Mouse (Mus musculus) embryonic facial prominence, embryonic 14.5 days (tissue): Measurements from ENCODE around the gene Nrros. TPM values are rescaled to one million over a fixed set of nuclear protein-coding genes. Genes with fewer than 3 reads are reported as not detected.

ENCODE experiments used
- ATAC-seq: fragments of 200-750 bp; cut with Nextera tagmentation; 2 replicates; pipeline ENCODE4 v1.8.0; 2017; ENCODE audit warnings: low read depth, moderate number of reproducible peaks, moderate TSS enrichment
- DNase-seq: peaks from one replicate; pipeline ENCODE4 v3.0.0-alpha.2; 2015; ENCODE audit warnings: low spot score
- H3K27ac ChIP-seq: fragments of 300-500 bp; sonication (generic); replicated peaks from 2 replicates; pipeline ENCODE4 v1.5.1; 2014; ENCODE audit warnings: low read depth, mild to moderate bottlenecking, low read length, moderate library complexity
- H3K27me3 ChIP-seq: fragments of 300-500 bp; sonication (generic); replicated peaks from 2 replicates; pipeline ENCODE4 v1.6.1; 2014; ENCODE audit warnings: low read length; ENCODE audit not compliant: control insufficient read depth, insufficient read depth
- H3K36me3 ChIP-seq: fragments of 300-500 bp; sonication (generic); 2 replicates; pipeline ENCODE4 v1.6.1; 2014; ENCODE audit warnings: low read length, mixed read lengths; ENCODE audit not compliant: control insufficient read depth, insufficient read depth
- H3K4me1 ChIP-seq: fragments of 300-500 bp; sonication (generic); 2 replicates; pipeline ENCODE4 v1.6.1; 2014; ENCODE audit warnings: antibody characterized with exemption, low read length; ENCODE audit not compliant: control insufficient read depth, insufficient read depth
- H3K4me2 ChIP-seq: fragments of 300-500 bp; sonication (generic); 2 replicates; pipeline ENCODE4 v1.6.1; 2014; ENCODE audit warnings: low read depth, mild to moderate bottlenecking, low read length, moderate library complexity, mixed read lengths
- H3K4me3 ChIP-seq: fragments of 300-500 bp; sonication (generic); 2 replicates; pipeline ENCODE4 v1.5.1; 2014; ENCODE audit warnings: low read depth, mild to moderate bottlenecking, low read length
- H3K9ac ChIP-seq: fragments of 300-500 bp; sonication (generic); 2 replicates; pipeline ENCODE4 v1.6.1; 2014; ENCODE audit warnings: low read depth, mild to moderate bottlenecking, low read length, moderate library complexity, mixed read lengths
- H3K9me3 ChIP-seq: fragments of 300-500 bp; sonication (generic); 2 replicates; pipeline ENCODE4 v1.6.1; 2016; ENCODE audit warnings: low read length; ENCODE audit not compliant: control insufficient read depth
- WGBS: fragments of 180-500 bp; shearing (Covaris S2); extraction: QIAGEN DNeasy Blood & Tissue Kit; methylation state at CpG from one replicate; pipeline ENCODE4 v1.1.7; 2014; 5-methylcytosine and 5-hydroxymethylcytosine counted together
- polyA plus RNA-seq: library from polyadenylated mRNA; unstranded; fragments of >200 nt; fragmentation: Nextera tagmentation; extraction: Ambion mirVana; gene quantifications from 2 replicates; pipeline ENCODE4 v1.2.1, GENCODE M21; 2014

Gene Nrros
- polyA plus RNA-seq, 1 experiment from 2014 or later: 23.1 TPM

DNA sequence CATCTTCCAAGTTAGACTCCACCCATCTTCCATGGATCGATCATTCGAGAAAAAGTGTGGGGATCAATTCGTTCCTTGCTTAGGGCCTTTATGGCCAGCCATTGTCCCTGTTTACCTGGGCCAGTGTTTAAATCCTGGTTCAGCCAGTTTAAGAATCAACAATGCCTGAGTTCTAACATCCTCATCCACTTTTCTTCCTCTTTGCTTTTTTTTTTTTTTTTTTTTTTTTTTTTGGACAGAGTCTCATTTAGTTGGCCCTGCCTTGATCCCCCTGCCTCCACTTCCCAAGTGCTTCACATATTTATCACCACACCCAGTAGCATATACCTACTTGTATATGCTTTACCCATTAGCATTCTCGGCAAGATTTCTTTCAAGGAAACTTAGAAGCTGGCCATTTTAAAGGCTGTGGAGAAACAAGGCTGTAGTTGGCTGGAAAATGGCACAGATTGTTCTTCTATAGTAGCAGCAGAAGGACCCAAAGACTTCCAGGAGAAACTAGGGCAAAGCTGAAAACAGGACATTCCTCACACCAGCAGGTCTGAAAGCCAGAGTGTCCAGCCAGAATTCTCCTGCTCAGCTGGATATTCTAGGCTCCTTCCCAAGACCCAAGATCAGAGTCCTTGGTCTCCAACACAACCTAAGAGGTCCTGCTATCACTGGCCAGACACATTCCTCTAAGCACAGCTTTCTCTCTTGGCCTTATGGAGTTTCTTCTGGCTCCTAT lies 2.6 kb upstream of the Nrros start:
- no peak overlapping the region for H3K9ac ChIP-seq
- H3K4me1 ChIP-seq: 0 out of 2 replicates have a peak, but pooled peaks cover 10% of the 10 kb centered on the region
- no peaks in the 10 kb centered on the region for H3K9me3 ChIP-seq
- no peak overlapping the region for H3K4me3 ChIP-seq
- ATAC-seq: no peak
- no peak overlapping the region for H3K27ac ChIP-seq
- DNase-seq: no peak
- peaks cover 12% of the 10 kb centered on the region for H3K27me3 ChIP-seq
- no peak overlapping the region for H3K4me2 ChIP-seq
- WGBS: 88% methylated on average over 4 of the region's 4 CpGs
- H3K36me3 ChIP-seq: no peaks in the 10 kb centered on the region

DNA sequence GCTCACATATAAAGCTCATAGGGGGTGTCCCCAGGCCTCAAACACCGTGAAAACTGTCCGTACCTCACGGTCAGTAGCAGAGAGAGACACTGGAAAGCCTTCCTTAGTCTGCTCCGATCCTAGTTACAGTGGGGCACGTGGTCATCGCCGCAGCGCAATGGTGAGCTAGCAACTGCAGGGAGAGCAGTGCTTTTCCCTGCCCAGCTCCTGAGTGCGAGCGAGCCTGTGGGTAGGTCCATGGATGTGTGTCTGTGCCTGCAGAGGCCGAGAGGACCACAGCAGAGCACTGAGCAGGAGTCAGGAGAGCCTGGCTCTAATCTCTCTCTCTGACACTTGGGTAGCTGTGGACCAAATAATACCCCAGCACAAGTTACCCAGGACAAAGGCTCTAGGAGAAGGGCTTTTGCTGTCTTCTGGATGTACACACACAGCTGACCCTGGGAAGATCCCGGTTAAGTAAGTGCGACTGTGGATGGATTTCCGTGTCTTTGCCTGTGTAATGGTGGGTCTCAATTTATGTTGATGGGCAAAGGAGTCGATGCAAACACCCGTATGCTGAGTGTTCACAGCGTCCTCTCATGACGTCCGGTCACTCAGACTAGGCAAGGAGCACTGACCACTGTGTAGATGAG lies 882 bp downstream of the Nrros start:
- Histone ChIP-seq H3K4me3 (peak overlapping the region; percentile 39), H3K9me3 (no peaks in the 10 kb centered on the region), H3K9ac (0 out of 2 replicates have a peak overlapping the region, but pooled peaks have one; percentile 66), H3K27me3 (peaks cover 12% of the 10 kb centered on the region), H3K4me2 (peak overlapping the region; percentile 80), H3K27ac (no peak overlapping the region), H3K4me1 (0 out of 2 replicates have a peak, but pooled peaks cover 10% of the 10 kb centered on the region), H3K36me3 (no peaks in the 10 kb centered on the region)
- DNase-seq (no peak), ATAC-seq (no peak)
- WGBS: 74% methylated on average over 19 of the region's 19 CpGs

- Histone ChIP-seq H3K4me3 (peak overlapping the region; percentile 39; the same call in 1 of the 2 replicates), H3K36me3 (no peaks in the 10 kb centered on the region), H3K9me3 (no peaks in the 10 kb centered on the region), H3K27ac (no peak overlapping the region), H3K9ac (no peak overlapping the region), H3K4me2 (0 out of 2 replicates have a peak overlapping the region, but pooled peaks have one; percentile 80), H3K27me3 (peaks cover 12% of the 10 kb centered on the region), H3K4me1 (0 out of 2 replicates have a peak, but pooled peaks cover 10% of the 10 kb centered on the region)
- WGBS: 73% methylated on average over 5 of the region's 5 CpGs
- no peak for ATAC-seq
- no peak for DNase-seq
Observed at GRCm38 (mm10) chr16:32163891-32164290, 1.5 kb downstream of the Nrros start.

- 0 out of 2 replicates have a peak overlapping the region, but pooled peaks have one; percentile 12 for H3K4me2 ChIP-seq
- WGBS: 66% methylated on average over 4 of the region's 4 CpGs
- H3K4me3 ChIP-seq: no peak overlapping the region
- H3K4me1 ChIP-seq: 0 out of 2 replicates have a peak, but pooled peaks cover 10% of the 10 kb centered on the region
- peaks cover 12% of the 10 kb centered on the region for H3K27me3 ChIP-seq
- no peaks in the 10 kb centered on the region for H3K9me3 ChIP-seq
- DNase-seq (no peak), ATAC-seq (no peak)
- no peaks in the 10 kb centered on the region for H3K36me3 ChIP-seq
- H3K9ac ChIP-seq: no peak overlapping the region
- H3K27ac ChIP-seq: no peak overlapping the region
Observed at GRCm38 (mm10) chr16:32163392-32163791, 2.0 kb downstream of the Nrros start.

GRCm38 (mm10) chr16:32160742-32161323 lies 4.6 kb downstream of the Nrros start:
- H3K4me1 ChIP-seq: 0 out of 2 replicates have a peak, but pooled peaks cover 8% of the 10 kb centered on the region
- 88% methylated on average over 9 of the region's 9 CpGs for WGBS
- no peak overlapping the region for H3K27ac ChIP-seq
- no peaks in the 10 kb centered on the region for H3K36me3 ChIP-seq
- H3K9ac ChIP-seq: no peak overlapping the region
- no peak overlapping the region for H3K4me2 ChIP-seq
- peaks cover 12% of the 10 kb centered on the region for H3K27me3 ChIP-seq
- DNase-seq: no peak
- H3K9me3 ChIP-seq: no peaks in the 10 kb centered on the region
- H3K4me3 ChIP-seq: no peak overlapping the region
- ATAC-seq: no peak

- H3K4me2 ChIP-seq: no peak overlapping the region
- no peaks in the 10 kb centered on the region for H3K27me3 ChIP-seq
- no peak overlapping the region for H3K4me3 ChIP-seq
- no peak for ATAC-seq
- no peak for DNase-seq
- no peaks in the 10 kb centered on the region for H3K36me3 ChIP-seq
- H3K27ac ChIP-seq: no peak overlapping the region
- no peaks in the 10 kb centered on the region for H3K4me1 ChIP-seq
- H3K9me3 ChIP-seq: no peaks in the 10 kb centered on the region
- whole genome bisulfite sequencing: 86% methylated on average over 3 of the region's 3 CpGs
- no peak overlapping the region for H3K9ac ChIP-seq
Observed at GRCm38 (mm10) chr16:32158966-32159365, 6.4 kb downstream of the Nrros start.

- 97% methylated on average over 2 of the region's 2 CpGs for WGBS
- DNase-seq: no peak
- no peak overlapping the region for H3K9ac ChIP-seq
- H3K4me1 ChIP-seq: no peaks in the 10 kb centered on the region
- no peaks in the 10 kb centered on the region for H3K27me3 ChIP-seq
- H3K4me2 ChIP-seq: no peak overlapping the region
- no peak for ATAC-seq
- no peak overlapping the region for H3K4me3 ChIP-seq
- no peaks in the 10 kb centered on the region for H3K36me3 ChIP-seq
- H3K27ac ChIP-seq: no peak overlapping the region
- H3K9me3 ChIP-seq: no peaks in the 10 kb centered on the region
Observed at GRCm38 (mm10) chr16:32157369-32157768, 8.0 kb downstream of the Nrros start.

GRCm38 (mm10) chr16:32156719-32157118 lies 8.7 kb downstream of the Nrros start:
- H3K27me3 ChIP-seq: no peaks in the 10 kb centered on the region
- H3K36me3 ChIP-seq: no peaks in the 10 kb centered on the region
- H3K4me3 ChIP-seq: no peak overlapping the region
- no peak for DNase-seq
- no peaks in the 10 kb centered on the region for H3K4me1 ChIP-seq
- H3K9ac ChIP-seq: no peak overlapping the region
- no peak overlapping the region for H3K4me2 ChIP-seq
- 40% methylated on average over 3 of the region's 3 CpGs for WGBS
- peak; percentile 65; the same call in 1 of the 2 replicates for ATAC-seq
- H3K27ac ChIP-seq: no peak overlapping the region
- H3K9me3 ChIP-seq: no peaks in the 10 kb centered on the region
